Mouse (Mus musculus): ENCODE results near the gene Prickle1. TPM values are rescaled to one million over a fixed set of nuclear protein-coding genes. Genes with fewer than 3 reads are reported as not detected.
A peak's percentile ranks its signal among the peaks of the same experiment; 100 is the strongest.

Gene Prickle1
- polyA plus RNA-seq, 1 experiment from 2014 or later, result 17.4 TPM

DNA sequence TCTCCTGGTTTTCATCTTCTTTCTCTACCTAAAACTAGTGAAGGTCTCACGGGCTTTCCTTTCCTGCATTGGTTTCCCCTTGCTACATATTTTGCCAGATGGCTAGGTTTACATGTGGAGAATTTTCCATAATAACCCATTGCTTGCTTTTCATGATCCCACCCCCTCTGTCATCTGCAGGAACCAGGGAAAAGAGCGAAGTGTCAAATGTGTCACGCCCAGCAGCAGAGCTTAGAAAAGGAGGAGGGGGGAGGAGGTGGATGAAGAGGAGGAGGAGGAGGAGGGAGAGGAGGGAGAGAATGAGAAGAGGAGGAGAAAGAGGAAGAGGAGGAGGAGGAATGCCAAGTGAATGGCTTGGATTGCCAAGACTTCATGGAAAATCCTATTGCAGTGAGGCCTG lies 17.9 kb upstream of the Prickle1 start:
- Histone ChIP-seq H3K27ac (no peak overlapping the region), H3K27me3 (ENCODE audit: insufficient read depth, poor library complexity, severe bottlenecking) (no peaks in the 10 kb centered on the region), H3K4me3 (no peak overlapping the region), H3K9me3 (0 out of 2 replicates have a peak, but pooled peaks cover 4% of the 10 kb centered on the region), H3K4me1 (replicated peaks) (no peaks in the 10 kb centered on the region), H3K36me3 (no peaks in the 10 kb centered on the region)
- DNase-seq (ENCODE audit: low spot score), result no peak
- WGBS, result 76% methylated on average over 3 of the region's 3 CpGs

DNA sequence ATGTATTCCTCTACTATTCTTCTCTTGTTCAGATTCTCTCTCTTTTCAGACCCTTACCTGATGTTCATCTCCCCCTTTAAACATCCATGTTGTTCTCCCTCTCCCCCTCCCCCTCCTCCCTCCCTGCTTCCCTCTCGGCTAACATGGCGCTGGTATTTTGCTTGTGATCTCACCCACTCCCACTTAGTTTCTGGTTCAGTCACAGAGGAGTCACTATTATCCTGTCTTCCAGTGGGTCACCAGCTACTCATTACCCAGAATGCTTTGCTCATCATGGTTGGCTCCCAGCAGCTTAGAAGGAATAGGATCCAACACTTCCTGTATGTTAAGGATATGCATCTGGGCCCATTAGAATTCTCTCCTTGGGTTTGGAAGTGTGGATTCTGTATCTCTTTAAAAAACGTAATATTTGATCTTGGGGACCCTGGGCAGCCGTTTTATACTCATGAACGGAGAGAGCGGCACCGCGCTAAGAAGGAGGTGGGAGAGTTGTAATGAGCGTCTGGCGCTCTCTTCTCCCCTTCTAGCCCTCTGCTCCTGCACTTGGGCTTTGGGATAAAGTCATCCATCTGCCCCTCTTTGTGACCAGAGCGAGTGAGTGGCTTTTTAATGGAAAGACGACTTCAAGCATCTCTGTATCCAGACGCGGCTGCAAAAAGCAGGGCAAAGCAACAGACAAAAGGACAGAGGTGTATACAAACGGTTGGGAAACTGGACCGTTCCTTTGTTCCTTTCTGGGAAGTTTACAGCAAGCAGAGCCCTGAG lies 16.0 kb upstream of the Prickle1 start:
- 0 out of 2 replicates have a peak, but pooled peaks cover 4% of the 10 kb centered on the region for H3K9me3 ChIP-seq
- H3K4me3 ChIP-seq, result no peak overlapping the region
- WGBS, result 90% methylated on average over 16 of the region's 16 CpGs
- H3K27ac ChIP-seq, result no peak overlapping the region
- DNase-seq (ENCODE audit: low spot score), result no peak
- no peaks in the 10 kb centered on the region for H3K36me3 ChIP-seq
- no peaks in the 10 kb centered on the region for H3K4me1 ChIP-seq (replicated peaks)
- no peaks in the 10 kb centered on the region for H3K27me3 ChIP-seq (ENCODE audit: insufficient read depth, poor library complexity, severe bottlenecking)

DNA sequence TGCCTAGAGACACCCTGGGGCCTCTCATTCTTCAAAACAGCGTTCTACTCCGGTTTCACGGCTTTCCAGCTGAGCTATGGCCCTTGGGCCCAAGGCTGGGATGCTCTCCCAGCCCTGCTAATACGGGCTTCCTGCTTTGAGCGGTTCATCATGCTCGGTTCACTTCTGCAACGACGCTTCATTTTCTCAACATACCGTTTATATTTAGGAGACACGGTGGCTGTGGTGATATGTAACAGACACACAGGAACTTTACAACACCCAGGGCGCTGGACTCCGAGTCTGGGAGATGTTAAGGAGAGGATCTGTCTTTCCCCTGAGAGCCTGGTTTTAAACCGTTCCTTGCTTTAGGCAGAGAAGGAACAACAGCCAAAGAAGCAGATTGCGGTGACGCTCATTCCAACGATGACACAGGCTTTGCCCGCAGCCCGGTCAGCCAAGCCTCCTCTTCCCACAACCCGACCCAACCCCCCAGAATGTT lies 15.1 kb upstream of the Prickle1 start:
- Histone ChIP-seq H3K4me3 (no peak overlapping the region), H3K4me1 (replicated peaks) (no peaks in the 10 kb centered on the region), H3K36me3 (no peaks in the 10 kb centered on the region), H3K9me3 (0 out of 2 replicates have a peak, but pooled peaks cover 4% of the 10 kb centered on the region), H3K27ac (no peak overlapping the region), H3K27me3 (ENCODE audit: insufficient read depth, poor library complexity, severe bottlenecking) (no peaks in the 10 kb centered on the region)
- WGBS, result 80% methylated on average over 19 of the region's 19 CpGs
- DNase-seq (ENCODE audit: low spot score), result no peak

DNA sequence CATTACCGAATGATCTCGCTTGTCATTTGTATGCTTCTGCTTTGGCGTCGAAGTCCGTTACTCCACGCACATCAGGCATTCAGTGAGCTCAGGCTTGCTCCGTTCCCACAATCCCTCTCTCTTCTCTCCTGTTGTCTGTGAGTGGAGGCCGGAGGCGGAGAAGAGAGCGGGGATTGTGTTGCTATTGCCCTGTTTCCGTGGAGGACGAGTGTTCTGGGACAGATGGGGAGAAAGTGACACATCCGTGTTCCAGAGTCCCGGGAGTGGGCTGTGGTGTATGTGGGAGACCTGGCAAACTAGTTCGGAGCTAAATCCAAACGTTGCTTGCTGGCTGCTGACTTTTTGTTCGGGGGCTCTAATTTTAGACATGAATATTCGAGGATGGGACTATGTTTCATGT lies 14.6 kb upstream of the Prickle1 start:
- Histone ChIP-seq H3K9me3 (0 out of 2 replicates have a peak, but pooled peaks cover 4% of the 10 kb centered on the region), H3K27ac (no peak overlapping the region), H3K4me1 (replicated peaks) (no peaks in the 10 kb centered on the region), H3K36me3 (no peaks in the 10 kb centered on the region), H3K4me3 (no peak overlapping the region), H3K27me3 (ENCODE audit: insufficient read depth, poor library complexity, severe bottlenecking) (no peaks in the 10 kb centered on the region)
- DNase-seq (ENCODE audit: low spot score), result no peak
- 92% methylated on average over 18 of the region's 18 CpGs for WGBS

DNA sequence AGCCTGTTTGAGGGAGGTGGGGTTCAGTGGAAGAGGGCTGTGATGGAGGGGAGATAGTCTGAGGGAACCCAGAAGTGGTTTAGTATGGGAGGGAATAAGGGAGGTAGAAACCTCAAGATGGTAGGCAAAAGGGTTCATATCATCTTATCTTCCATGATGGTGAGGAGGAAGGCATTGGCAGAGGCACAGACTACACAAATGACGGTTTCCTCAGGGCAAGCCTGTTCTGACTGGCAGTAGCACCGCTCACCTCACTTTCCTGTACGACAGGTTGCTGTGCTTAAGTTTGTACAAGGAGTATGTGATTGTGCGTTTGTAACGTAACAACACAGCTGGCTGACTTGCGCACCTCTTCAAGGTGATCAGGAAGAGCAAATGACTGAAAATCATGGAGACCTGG lies 7.2 kb upstream of the Prickle1 start:
- 92% methylated on average over 6 of the region's 6 CpGs for WGBS
- H3K27ac ChIP-seq, result no peak overlapping the region
- H3K4me1 ChIP-seq (replicated peaks), result no peaks in the 10 kb centered on the region
- H3K4me3 ChIP-seq, result no peak overlapping the region
- DNase-seq (ENCODE audit: low spot score), result no peak
- no peaks in the 10 kb centered on the region for H3K27me3 ChIP-seq (ENCODE audit: insufficient read depth, poor library complexity, severe bottlenecking)
- no peaks in the 10 kb centered on the region for H3K9me3 ChIP-seq
- H3K36me3 ChIP-seq, result no peaks in the 10 kb centered on the region

DNA sequence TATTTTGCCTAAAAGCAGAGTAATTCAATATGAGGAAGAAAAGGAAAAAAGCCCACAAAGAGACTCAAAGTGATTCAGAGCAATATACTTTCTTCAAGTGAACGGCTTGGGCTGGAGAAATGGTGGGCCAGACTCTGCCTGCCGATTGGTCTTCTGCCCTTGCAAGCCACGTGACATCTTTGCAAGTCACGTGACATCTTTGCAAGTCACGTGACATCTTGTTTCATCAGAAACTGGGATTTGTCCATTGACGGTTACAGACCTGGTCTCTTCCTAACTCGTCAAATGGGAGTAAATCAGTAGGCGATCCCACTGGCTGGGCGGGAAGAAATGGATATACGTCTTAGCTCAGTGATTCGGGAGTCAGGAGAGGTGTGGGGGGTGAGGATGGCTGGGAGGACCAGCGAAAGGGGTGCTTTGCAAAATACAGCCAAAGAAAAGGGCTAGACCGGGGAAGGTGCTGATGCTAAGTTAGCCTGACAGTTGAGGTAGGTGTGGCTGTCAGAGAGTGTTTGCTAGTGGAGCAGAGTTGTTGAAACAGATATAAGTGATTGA lies 5.8 kb upstream of the Prickle1 start:
- no peak for DNase-seq (ENCODE audit: low spot score)
- H3K9me3 ChIP-seq, result no peaks in the 10 kb centered on the region
- H3K4me1 ChIP-seq (replicated peaks), result peaks cover 3% of the 10 kb centered on the region
- no peak overlapping the region for H3K4me3 ChIP-seq
- no peak overlapping the region for H3K27ac ChIP-seq
- WGBS, result 93% methylated on average over 13 of the region's 13 CpGs
- H3K36me3 ChIP-seq, result no peaks in the 10 kb centered on the region
- peaks cover 3% of the 10 kb centered on the region; the same call in 1 of the 2 replicates for H3K27me3 ChIP-seq (ENCODE audit: insufficient read depth, poor library complexity, severe bottlenecking)

DNA sequence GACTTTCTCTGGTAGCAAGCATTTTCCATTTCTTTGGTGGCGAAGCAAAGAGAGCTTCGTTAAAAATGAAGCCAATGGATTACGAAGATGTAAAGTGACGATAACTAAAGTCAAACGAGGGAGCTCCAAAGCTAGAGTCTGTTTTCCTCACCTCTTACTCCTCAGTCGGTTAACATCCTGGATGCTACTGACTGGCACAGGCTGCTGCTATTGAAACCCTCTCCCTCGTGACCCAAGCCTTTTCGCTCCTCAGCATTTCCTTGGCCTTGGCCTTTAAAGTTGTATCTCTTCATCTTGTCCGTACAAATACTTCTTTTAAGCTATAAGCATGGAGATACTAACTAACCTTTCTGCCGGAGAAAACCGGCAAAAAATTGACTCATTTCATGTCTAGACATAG lies 1.3 kb upstream of the Prickle1 start:
- no peak for DNase-seq (ENCODE audit: low spot score)
- Histone ChIP-seq H3K27me3 (ENCODE audit: insufficient read depth, poor library complexity, severe bottlenecking) (peaks cover 3% of the 10 kb centered on the region; the same call in 1 of the 2 replicates), H3K9me3 (no peaks in the 10 kb centered on the region), H3K4me3 (peak overlapping the region; percentile 90; the same call in 1 of the 2 replicates), H3K4me1 (replicated peaks) (peaks cover 37% of the 10 kb centered on the region), H3K27ac (no peak overlapping the region), H3K36me3 (no peaks in the 10 kb centered on the region)
- WGBS, result 71% methylated on average over 11 of the region's 11 CpGs

DNA sequence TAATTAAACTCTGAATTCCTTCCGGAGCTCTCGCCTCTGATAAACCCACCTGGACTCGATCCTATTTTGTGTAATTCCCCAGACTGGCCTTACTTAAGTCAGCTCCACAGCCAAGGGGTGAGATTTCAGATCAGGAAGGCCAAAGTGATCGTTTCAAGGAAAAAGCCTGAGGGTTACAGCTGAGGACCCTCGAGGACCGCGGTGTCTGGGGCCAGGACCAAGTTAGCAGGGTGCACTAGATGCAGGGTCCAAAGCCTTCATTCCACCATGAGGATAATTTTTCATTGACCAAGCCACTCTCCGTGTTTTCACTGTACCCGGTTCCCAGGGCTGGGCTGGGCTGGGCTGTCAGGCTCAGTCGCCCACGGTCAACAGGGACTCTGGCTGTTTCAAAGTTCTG lies 594 bp upstream of the Prickle1 start:
- Histone ChIP-seq H3K4me1 (replicated peaks) (peaks cover 44% of the 10 kb centered on the region), H3K36me3 (no peaks in the 10 kb centered on the region), H3K27ac (peak overlapping the region; percentile 93), H3K9me3 (no peaks in the 10 kb centered on the region), H3K27me3 (ENCODE audit: insufficient read depth, poor library complexity, severe bottlenecking) (peaks cover 3% of the 10 kb centered on the region; the same call in 1 of the 2 replicates), H3K4me3 (peak overlapping the region; percentile 90)
- peak; percentile 86 for DNase-seq (ENCODE audit: low spot score)
- WGBS, result under 1% methylated on average over 11 of the region's 11 CpGs

DNA sequence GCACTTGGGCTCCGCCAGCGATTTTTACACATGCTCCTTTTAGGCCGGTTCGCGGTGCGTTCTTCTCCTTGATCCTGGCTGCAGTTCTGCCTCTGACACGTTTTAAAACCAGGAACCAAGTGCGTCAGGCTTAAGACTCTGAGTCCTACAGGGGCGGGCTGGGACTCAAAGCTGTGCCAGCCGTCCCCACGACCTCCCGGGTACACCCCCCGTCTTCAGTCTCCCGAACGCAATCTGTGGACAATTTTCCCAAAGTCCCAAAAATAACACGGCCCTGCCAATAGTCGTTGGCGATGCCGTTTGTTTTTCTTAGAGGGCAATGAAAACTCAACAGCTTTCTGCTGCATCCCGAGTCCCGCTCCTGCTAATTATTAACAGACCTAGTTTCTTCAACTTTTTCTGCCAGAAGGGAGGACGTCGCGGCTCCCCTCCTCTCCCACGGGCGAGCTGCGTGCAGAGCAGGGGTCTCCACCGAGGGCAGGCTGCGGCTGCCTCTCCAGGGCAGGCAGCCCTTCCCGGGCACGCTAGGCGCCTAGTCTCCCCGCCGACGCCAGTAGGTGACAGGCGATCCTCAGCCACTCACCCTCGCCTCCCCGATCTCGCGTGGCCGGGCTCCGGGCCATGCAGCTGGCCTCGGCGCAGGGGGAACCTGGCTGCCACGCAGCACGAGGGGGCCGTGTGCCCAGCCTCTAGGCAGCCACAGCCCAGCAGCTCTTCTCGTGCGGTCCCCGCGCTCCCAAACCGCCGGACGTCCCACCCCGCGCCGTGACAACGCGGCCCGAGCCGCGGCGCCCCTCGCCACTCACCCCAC lies 598 bp downstream of the Prickle1 start:
- WGBS, result under 1% methylated on average over 64 of the region's 64 CpGs
- Histone ChIP-seq H3K27me3 (ENCODE audit: insufficient read depth, poor library complexity, severe bottlenecking) (peaks cover 3% of the 10 kb centered on the region; the same call in 1 of the 2 replicates), H3K4me1 (replicated peaks) (peaks cover 51% of the 10 kb centered on the region), H3K9me3 (no peaks in the 10 kb centered on the region), H3K36me3 (no peaks in the 10 kb centered on the region), H3K4me3 (peak overlapping the region; percentile 90), H3K27ac (peak overlapping the region; percentile 93)
- peak; percentile 72 for DNase-seq (ENCODE audit: low spot score)

DNA sequence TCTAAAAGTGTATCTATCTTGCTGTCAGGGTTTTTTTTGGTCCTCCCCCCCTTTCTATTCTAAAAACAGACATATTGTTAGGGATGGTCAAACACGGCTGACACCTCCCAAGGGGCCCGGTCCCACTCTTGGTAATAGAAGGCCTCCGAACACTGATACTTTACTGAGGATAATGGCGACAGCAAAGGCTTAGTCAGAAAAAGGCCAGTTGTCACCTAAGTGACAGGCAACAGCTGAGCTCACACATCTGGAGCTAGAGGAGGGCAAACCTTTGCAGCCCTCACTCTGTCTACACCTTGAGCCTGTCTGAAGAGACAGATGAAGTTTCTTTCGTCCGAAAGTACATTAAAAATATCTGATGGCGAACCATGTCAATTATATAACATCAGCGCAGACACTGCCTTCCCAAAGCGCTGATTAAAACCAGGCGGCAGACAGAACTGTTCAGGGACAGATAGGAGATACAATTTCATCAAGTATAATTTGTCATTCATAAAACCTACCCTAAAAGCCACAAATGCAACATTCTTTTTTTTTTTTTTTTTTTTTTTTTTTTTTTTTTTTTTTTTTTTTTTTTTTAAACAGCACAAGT lies 1.3 kb downstream of the Prickle1 start:
- Histone ChIP-seq H3K9me3 (no peaks in the 10 kb centered on the region), H3K27me3 (ENCODE audit: insufficient read depth, poor library complexity, severe bottlenecking) (peaks cover 3% of the 10 kb centered on the region; the same call in 1 of the 2 replicates), H3K4me3 (peak overlapping the region; percentile 90), H3K36me3 (no peaks in the 10 kb centered on the region), H3K27ac (peak overlapping the region; percentile 12; the same call in 1 of the 2 replicates), H3K4me1 (replicated peaks) (peaks cover 55% of the 10 kb centered on the region)
- 31% methylated on average over 10 of the region's 10 CpGs for WGBS
- peak; percentile 48 for DNase-seq (ENCODE audit: low spot score)

DNA sequence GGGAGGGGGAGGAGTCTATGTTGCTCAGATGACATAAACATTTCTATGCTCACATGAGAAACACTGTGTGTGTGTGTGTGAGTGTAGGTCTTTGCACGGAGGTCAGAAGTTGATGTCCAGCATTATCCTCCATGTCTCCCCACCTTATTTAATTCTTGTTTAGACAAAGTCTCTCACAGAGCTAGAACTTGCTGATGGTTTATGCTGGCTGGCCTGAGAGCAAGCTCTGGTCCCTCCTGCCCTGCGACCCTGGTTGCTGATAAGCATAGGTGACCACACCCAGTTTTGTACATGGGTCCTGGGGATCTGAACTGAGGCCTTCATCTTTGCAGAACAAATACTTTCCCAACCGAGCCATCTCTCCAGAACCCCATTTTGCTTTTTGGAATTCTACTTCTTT lies 3.1 kb downstream of the Prickle1 start:
- H3K36me3 ChIP-seq, result no peaks in the 10 kb centered on the region
- H3K27ac ChIP-seq, result no peak overlapping the region
- H3K4me1 ChIP-seq (replicated peaks), result peaks cover 55% of the 10 kb centered on the region
- no peaks in the 10 kb centered on the region for H3K9me3 ChIP-seq
- peaks cover 3% of the 10 kb centered on the region; the same call in 1 of the 2 replicates for H3K27me3 ChIP-seq (ENCODE audit: insufficient read depth, poor library complexity, severe bottlenecking)
- 72% methylated on average over 3 of the region's 3 CpGs for WGBS
- H3K4me3 ChIP-seq, result no peak overlapping the region
- no peak for DNase-seq (ENCODE audit: low spot score)

DNA sequence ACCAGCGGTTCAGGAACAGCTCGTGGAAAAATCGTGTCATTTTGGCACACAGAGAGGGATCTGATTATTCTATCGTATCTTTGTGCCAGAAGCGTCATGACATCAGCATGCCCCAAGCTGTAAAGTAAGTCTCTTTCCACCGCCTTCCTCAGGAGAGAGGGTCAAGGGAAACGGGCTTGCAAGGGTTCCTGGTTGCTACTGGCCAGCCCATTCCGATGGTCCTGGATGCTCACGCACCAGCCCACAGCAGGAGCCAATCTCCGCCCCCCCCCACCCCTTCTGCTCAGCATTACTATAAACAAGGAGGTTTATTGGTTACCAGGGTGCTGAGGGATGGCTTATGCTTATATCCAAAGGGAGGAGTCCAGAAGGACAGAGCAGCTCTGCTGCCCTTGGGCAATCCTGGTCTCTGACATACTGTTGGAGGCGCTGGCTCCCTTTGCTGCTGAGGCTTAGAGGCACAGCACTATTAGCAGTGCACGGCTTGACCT lies 3.8 kb downstream of the Prickle1 start:
- Histone ChIP-seq H3K4me3 (peak overlapping the region; percentile 45), H3K4me1 (replicated peaks) (peaks cover 55% of the 10 kb centered on the region), H3K27ac (peak overlapping the region; percentile 59), H3K9me3 (no peaks in the 10 kb centered on the region), H3K36me3 (no peaks in the 10 kb centered on the region), H3K27me3 (ENCODE audit: insufficient read depth, poor library complexity, severe bottlenecking) (no peaks in the 10 kb centered on the region; the same call in 1 of the 2 replicates)
- peak; percentile 70 for DNase-seq (ENCODE audit: low spot score)
- 4% methylated on average over 12 of the region's 12 CpGs for WGBS

Measured in hindbrain, embryonic 10.5 days (tissue).